Mouse (Mus musculus): Measurements from ENCODE around the gene Mtor. TPM values are rescaled to one million over a fixed set of nuclear protein-coding genes. Genes with fewer than 3 reads are reported as not detected.

Mtor gene
- polyA plus RNA-seq, 1 experiment from 2014 or later, result 30.2 TPM

Other genes starting within 250 kb of the Mtor start
- gene Disp3, start 160.6 kb upstream of the Mtor start, polyA plus RNA-seq (2016; fragmentation: Nextera tagmentation; extraction: Ambion mirVana), result 13.2 and 14.7 TPM in 2 replicates
- gene Ubiad1, start 3.8 kb upstream of the Mtor start, polyA plus RNA-seq (2016; fragmentation: Nextera tagmentation; extraction: Ambion mirVana), result 20.4 and 22.2 TPM in 2 replicates
- gene Angptl7, start 51.8 kb downstream of the Mtor start, polyA plus RNA-seq (2016; fragmentation: Nextera tagmentation; extraction: Ambion mirVana), result 0.35 and 0.38 TPM in 2 replicates
- 92.3 and 97.6 TPM in 2 replicates for gene Exosc10, start 109.8 kb downstream of the Mtor start, polyA plus RNA-seq (2016; fragmentation: Nextera tagmentation; extraction: Ambion mirVana)
- gene Srm, start 142.9 kb downstream of the Mtor start, polyA plus RNA-seq (2016; fragmentation: Nextera tagmentation; extraction: Ambion mirVana), result 143 and 148 TPM in 2 replicates
- 0.44 and 0.45 TPM in 2 replicates for gene Masp2, start 153.9 kb downstream of the Mtor start, polyA plus RNA-seq (2016; fragmentation: Nextera tagmentation; extraction: Ambion mirVana)
- 333 and 353 TPM in 2 replicates for gene Tardbp, start 178.4 kb downstream of the Mtor start, polyA plus RNA-seq (2016; fragmentation: Nextera tagmentation; extraction: Ambion mirVana)
- gene Gm572, start 194.7 kb downstream of the Mtor start, polyA plus RNA-seq (2016; fragmentation: Nextera tagmentation; extraction: Ambion mirVana), result not detected in 2 replicates

Data from hindbrain, embryonic 12.5 days (tissue).